Mouse (Mus musculus): ENCODE data around the gene D5Ertd579e.

The D5Ertd579e gene

GRCm38 (mm10) chr5:36720219-36720618, 24.4 kb upstream of the D5Ertd579e start:
- no peak for DNase-seq (ENCODE audit: low spot score)

- no peak for DNase-seq (ENCODE audit: low spot score)
Observed at GRCm38 (mm10) chr5:36719601-36720000, 23.8 kb upstream of the D5Ertd579e start.

GRCm38 (mm10) chr5:36719135-36719534, 23.3 kb upstream of the D5Ertd579e start:
- no peak for DNase-seq (ENCODE audit: low spot score)

DNA sequence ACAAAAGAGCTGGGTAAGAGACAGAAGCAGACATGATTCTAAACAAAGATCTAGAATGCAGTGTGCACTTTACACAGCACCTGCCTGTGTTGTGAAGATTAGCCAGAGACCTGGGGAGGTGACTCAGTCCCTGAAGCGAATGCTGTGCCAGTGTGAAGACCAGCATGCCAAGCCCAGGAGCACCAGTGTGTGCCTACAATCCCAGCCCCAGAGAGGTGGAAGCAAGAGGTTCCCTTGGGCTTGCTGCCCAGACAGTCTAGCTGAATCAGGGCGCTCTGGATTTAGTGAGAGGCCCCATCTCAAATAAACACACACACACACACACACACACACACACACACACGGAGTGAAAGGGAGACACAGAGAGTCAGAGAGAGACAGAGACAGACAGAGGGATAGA, 22.1 kb upstream of the D5Ertd579e start:
- DNase-seq (ENCODE audit: low spot score) = no peak

- DNase-seq (ENCODE audit: low spot score) = no peak
Observed at GRCm38 (mm10) chr5:36716816-36717215, 21.0 kb upstream of the D5Ertd579e start.

DNA sequence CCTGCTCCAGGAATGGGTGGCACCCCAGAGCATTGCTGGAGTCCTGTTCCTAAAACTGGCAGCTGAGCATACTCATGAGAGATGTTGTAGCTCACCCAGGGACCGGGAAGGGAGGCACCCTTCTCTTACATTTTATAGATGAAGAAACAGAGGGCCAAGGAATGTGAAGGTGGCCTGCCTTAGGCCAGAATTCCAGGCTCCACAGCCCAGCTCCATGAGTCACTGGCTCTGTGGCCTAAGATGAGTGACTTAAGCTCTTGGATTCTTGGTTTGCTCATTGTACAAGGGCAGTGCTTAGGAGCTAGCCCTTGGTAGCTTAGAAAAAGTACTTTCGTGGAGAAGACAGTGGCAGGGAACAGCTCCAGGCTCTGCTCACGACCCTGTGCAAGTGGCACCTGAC, 19.0 kb upstream of the D5Ertd579e start:
- DNase-seq (ENCODE audit: low spot score) = no peak

GRCm38 (mm10) chr5:36713693-36714092, 17.9 kb upstream of the D5Ertd579e start:
- no peak for DNase-seq (ENCODE audit: low spot score)

DNA sequence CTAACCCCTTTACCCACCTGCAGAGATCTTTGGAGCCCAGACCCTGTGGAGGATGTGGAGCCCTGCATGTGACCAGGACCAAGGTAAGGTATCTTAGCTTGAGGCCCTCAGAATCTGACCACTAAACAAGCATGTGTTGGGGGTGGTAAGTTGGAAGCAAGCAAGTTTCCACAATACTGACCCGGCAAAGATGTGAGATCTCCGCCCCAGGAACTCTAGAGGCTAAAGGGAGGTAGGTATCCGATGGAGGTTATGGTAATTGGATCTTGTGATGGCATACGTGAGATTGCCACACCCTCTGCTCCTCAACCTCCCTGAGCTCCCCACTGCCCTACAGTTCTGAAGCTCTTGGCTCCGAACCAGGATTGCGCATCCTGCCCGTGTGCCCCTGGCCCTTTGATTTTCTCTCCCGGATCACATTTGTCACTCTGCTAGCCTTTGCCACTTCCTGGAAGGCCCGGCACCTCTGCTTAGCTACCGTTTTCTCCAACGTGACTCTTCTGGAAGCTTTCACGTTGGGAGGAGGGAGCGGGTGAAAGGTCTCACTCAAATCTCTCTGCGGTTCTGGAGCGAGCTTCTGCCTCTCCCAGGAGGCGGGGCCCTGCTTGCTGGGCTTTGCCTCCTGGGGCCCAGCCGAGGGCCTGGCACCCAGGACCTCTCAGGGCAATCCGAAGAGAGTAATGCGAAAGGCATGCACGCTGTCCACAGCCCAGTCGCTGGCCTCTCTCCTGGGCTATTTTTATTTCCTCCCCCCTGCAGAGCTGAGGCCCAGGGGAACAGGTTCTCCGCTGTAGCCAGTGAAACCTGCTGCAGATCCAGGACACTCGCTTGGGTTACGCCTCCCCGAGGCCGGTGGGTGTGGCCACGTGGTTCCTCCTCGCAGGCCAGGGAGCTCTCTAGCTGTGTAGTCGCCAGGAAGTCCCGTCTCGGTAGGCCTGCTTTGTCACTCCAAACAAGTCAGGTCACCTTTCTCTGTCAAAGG, 17.0 kb upstream of the D5Ertd579e start:
- DNase-seq (ENCODE audit: low spot score) = peak; percentile 85

- no peak for DNase-seq (ENCODE audit: low spot score)
Observed at GRCm38 (mm10) chr5:36711863-36712262, 16.0 kb upstream of the D5Ertd579e start.

- no peak for DNase-seq (ENCODE audit: low spot score)
Observed at GRCm38 (mm10) chr5:36705792-36706191, 10.0 kb upstream of the D5Ertd579e start.

- DNase-seq (ENCODE audit: low spot score) = no peak
Observed at GRCm38 (mm10) chr5:36705390-36705789, 9.6 kb upstream of the D5Ertd579e start.

GRCm38 (mm10) chr5:36704684-36705083, 8.9 kb upstream of the D5Ertd579e start:
- no peak for DNase-seq (ENCODE audit: low spot score)

- DNase-seq (ENCODE audit: low spot score) = no peak
Observed at GRCm38 (mm10) chr5:36700939-36701620, 5.3 kb upstream of the D5Ertd579e start.

DNA sequence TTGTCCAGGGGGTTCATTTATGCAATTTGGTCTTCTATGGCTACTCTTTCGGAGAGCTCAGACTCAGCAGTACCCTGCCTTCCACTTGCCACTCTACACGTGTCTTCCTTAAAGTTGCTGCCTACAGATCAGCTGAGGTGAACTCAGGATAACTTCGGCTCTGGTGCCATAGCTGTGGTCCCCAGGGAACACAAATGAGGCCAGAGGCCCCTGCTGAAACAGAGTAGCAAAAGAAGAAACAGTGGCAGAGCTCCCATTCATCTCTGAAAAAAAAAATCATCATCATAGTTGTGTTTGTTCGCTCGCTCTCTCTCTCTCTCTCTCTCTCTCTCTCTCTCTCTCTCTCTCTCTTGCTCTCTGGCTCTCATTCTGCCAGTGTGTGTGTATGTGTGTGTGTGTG, 2.9 kb upstream of the D5Ertd579e start:
- no peak for DNase-seq (ENCODE audit: low spot score)

GRCm38 (mm10) chr5:36698067-36698670, 2.3 kb upstream of the D5Ertd579e start:
- DNase-seq (ENCODE audit: low spot score) = no peak

DNA sequence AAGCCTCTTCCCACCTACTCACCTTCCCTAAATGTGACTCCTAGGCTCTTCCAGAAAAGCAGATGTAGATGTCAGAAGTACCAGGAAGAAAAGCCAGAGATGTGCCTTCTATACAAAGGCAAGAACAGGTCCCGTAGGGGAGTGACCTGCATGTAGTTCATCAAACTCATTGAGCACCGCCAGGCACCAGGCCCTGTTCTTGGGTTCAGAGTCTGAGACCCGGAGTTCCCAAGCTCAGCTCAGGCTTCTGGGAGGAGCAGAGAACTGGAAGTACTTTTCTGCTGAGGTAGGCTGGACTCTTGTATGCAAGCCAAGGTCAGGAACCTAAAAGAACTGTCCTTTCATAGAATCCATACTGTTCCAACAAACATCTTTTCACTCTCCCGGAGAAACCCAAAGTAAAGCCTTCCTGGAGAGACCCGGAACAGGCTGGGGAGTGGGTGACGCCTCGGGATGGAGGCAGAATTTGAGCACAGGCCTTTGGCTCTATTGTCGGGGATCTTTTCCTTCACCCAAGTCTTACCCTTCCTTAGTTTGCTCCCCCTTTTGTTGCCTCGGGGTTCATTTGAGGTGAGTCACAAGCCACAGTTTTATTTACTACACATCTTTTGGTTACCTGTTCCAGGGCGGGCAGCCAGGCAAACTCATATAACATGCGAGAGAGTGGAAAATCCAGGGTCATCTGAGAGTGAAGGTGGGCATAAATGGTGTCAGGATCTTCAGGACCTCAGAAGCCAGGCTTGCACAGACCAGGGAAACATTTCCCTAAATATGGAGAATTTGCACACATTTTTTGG, 878 bp upstream of the D5Ertd579e start:
- no peak for DNase-seq (ENCODE audit: low spot score)

DNA sequence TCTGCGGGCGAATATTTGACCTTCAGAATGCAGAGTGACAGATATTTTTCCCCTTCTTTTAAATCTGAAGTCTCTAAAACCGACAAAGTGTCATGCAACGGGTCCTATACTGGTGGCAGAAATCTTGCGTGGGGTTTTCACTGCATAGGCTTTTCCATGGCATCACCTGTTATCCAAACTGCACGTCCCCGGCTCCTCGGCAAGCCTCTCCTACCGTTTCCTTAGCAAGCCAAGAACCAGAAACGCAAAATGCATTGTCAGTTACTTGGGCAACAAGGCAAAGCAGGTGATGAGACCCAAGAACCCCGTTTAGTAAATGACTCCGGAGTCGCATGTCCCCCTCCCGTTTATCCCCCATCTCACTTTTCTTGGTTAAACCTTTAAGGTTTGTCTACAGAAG, 819 bp downstream of the D5Ertd579e start:
- DNase-seq (ENCODE audit: low spot score) = no peak

DNA sequence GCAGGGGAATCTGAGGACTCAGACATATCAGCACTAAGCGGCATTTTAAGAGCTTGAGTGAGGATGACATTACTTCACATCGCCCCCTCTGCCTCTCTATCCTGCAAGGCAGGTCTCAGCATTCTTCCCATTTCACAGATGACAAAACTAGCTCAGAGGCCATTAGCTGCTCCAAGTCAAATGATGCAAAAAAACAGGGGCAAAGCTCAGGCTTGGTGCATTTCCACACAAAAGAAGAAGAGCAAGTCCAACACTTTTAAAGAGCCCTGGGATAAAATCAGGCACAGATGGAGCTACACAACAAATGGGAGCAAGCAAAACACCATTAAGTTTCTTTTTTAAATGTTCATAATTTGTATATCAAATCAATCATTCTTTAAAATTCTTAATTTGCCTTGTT, 2.2 kb downstream of the D5Ertd579e start:
- DNase-seq (ENCODE audit: low spot score) = no peak

DNA sequence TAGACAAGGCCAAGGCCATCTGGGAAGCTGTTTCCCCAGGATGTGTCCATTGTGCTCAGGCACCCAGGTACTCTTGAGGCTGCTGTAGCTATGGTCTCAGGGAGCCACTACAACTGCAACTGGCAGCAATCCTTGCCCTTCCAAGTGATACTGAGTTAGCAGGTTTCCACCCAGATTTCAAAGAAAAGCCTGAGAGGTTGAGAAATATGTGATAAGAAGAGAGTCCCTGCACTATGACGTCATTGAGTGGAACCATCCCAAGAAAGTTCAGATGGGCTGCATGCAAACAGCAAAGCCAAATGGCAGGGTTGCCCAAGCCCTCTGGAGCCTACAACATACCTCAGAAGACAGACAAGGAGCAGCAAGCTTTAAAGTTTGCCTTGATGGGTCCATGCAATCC, 4.4 kb downstream of the D5Ertd579e start:
- no peak for DNase-seq (ENCODE audit: low spot score)

- DNase-seq (ENCODE audit: low spot score) = no peak
Observed at GRCm38 (mm10) chr5:36685170-36685569, 10.7 kb downstream of the D5Ertd579e start.

DNA sequence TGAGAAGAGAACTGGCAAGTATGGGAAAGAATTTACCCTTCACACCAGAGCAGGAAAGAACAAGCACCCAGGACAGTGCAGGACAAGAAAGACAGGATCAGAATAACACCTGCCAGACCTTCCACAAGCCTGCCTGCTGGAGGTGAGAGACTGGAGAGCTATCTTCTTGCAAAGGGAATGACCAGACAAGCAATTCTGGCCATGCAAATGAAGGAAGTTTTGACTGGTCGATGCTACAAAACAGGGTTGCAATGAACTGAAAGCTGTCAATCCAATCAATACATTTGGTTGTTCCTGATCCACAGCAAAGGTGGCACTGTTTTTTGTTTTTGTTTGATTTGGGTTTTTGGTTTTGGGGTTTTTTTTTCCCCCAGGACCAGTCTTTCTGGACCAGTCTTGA, 12.2 kb downstream of the D5Ertd579e start:
- DNase-seq (ENCODE audit: low spot score) = no peak

- DNase-seq (ENCODE audit: low spot score) = no peak
Observed at GRCm38 (mm10) chr5:36681219-36681618, 14.6 kb downstream of the D5Ertd579e start.

Measured in ovary, adult 18-20 months (tissue).